Mouse (Mus musculus) lung, postnatal 0 days (tissue): ENCODE data around the gene Brk1. TPM values are rescaled to one million over a fixed set of nuclear protein-coding genes. Genes with fewer than 3 reads are reported as not detected.
A peak's percentile ranks its signal among the peaks of the same experiment; 100 is the strongest.

ENCODE experiments used
- ATAC-seq: fragments of 200-750 bp; cut with Nextera tagmentation; 2 replicates; pipeline ENCODE4 v1.8.0; 2017; ENCODE audit warnings: moderate library complexity
- DNase-seq: peaks from one replicate; pipeline ENCODE4 v3.0.0-alpha.2; 2016; ENCODE audit warnings: low spot score
- H3K27ac ChIP-seq: fragments of 300-500 bp; sonication (generic); 2 replicates; pipeline ENCODE4 v1.5.1; 2014; ENCODE audit warnings: antibody characterized with exemption, mild to moderate bottlenecking, low read length, mixed read lengths
- H3K27me3 ChIP-seq: fragments of 300-500 bp; sonication (generic); replicated peaks from 2 replicates; pipeline ENCODE4 v1.6.1; 2014; ENCODE audit warnings: low read length, mixed read lengths; ENCODE audit not compliant: insufficient read depth
- H3K36me3 ChIP-seq: fragments of 300-500 bp; sonication (generic); 2 replicates; pipeline ENCODE4 v1.6.1; 2014; ENCODE audit warnings: low read length, mixed read lengths; ENCODE audit not compliant: insufficient read depth
- H3K4me1 ChIP-seq: fragments of 300-500 bp; sonication (generic); 2 replicates; pipeline ENCODE4 v1.6.1; 2014; ENCODE audit warnings: antibody characterized with exemption, low read depth, low read length, mixed read lengths; ENCODE audit not compliant: insufficient read depth
- H3K4me2 ChIP-seq: fragments of 300-500 bp; sonication (generic); replicated peaks from 2 replicates; pipeline ENCODE4 v1.6.1; 2014; ENCODE audit warnings: low read depth, mild to moderate bottlenecking, low read length, moderate library complexity, mixed read lengths
- H3K4me3 ChIP-seq: fragments of 300-500 bp; sonication (generic); 2 replicates; pipeline ENCODE4 v1.5.1; 2014; ENCODE audit warnings: low read depth, low read length
- H3K9ac ChIP-seq: fragments of 300-500 bp; sonication (generic); replicated peaks from 2 replicates; pipeline ENCODE4 v1.6.1; 2014; ENCODE audit warnings: low read depth, mild to moderate bottlenecking
- H3K9me3 ChIP-seq: fragments of 300-500 bp; sonication (generic); 2 replicates; pipeline ENCODE4 v1.6.1; 2016; ENCODE audit warnings: low read length, mixed read lengths
- CTCF ChIP-seq: IDR thresholded peaks from 2 replicates; pipeline ENCODE4 v1.5.1; 2016; ENCODE audit warnings: antibody characterized with exemption, mild to moderate bottlenecking
- EP300 ChIP-seq: IDR thresholded peaks from 2 replicates; pipeline ENCODE4 v1.6.1; 2016; ENCODE audit warnings: antibody characterized with exemption, mild to moderate bottlenecking, control low read depth
- WGBS: fragments of 180-500 bp; shearing (Covaris S2); extraction: QIAGEN DNeasy Blood & Tissue Kit; methylation state at CpG from one replicate; pipeline ENCODE4 v1.1.7; 2014; 5-methylcytosine and 5-hydroxymethylcytosine counted together
- polyA plus RNA-seq: library from polyadenylated mRNA; unstranded; fragments of >200 nt; fragmentation: Nextera tagmentation; extraction: Ambion mirVana; gene quantifications from 2 replicates; pipeline ENCODE4 v1.2.1, GENCODE M21; 2015

The Brk1 gene
- 215 and 225 TPM in 2 replicates for polyA plus RNA-seq

DNA sequence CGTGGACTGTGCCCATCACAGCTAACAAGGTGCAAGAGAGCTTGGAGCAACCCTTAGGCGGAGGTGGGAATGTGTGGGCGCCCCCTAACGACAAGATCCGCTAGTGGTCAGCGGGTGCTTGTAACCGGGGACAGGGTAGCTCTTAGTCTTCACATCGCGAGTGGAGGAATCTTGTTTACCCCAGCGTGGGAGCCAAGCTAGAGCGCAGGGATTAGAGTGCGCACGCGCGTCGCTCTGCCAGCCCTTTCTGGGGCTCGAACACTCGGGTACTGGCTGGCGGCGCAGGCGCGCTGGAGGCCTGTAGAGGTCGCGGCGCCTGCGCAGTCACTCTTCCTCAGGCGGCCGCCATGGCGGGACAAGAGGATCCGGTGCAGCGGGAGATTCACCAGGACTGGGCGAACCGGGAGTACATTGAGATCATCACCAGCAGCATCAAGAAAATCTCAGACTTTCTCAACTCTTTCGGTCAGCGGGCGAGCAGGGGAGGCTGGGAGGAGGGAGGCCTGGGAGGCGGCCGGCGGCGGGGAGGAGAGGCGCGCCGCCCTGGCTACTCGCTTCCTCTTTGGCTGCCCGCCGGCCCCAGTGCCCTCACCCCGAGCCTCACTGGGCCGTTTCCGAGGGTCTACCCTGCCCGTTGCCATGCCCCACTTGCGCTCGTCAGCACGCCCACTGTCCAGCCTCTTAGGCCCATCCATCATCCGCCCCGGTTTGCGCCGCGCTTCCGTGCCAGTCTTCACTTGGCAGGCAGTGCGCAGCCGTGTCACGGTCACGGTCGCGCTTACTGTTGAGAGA, at the start of gene Brk1:
Brk1 (plus strand) TSS at position 341 of the 792 bp plus-strand sequence.
- WGBS: 2% methylated on average over 54 of the region's 65 CpGs
- ATAC-seq (peak; percentile 94), DNase-seq (peak; percentile 95)
- Histone ChIP-seq H3K9ac (peak within 1 kb of the TSS; percentile 83), H3K36me3 (no peaks in the 10 kb centered on the region), H3K27ac (peak within 1 kb of the TSS; percentile 83), H3K4me2 (peak within 1 kb of the TSS; percentile 66), H3K4me1 (peaks cover 7% of the 10 kb centered on the region; the same call in 1 of the 2 replicates), H3K4me3 (peak within 1 kb of the TSS; percentile 79), H3K9me3 (no peaks in the 10 kb centered on the region), H3K27me3 (no peaks in the 10 kb centered on the region)
- peak; percentile 71 for TF ChIP-seq CTCF
- TF ChIP-seq EP300: no peak

DNA sequence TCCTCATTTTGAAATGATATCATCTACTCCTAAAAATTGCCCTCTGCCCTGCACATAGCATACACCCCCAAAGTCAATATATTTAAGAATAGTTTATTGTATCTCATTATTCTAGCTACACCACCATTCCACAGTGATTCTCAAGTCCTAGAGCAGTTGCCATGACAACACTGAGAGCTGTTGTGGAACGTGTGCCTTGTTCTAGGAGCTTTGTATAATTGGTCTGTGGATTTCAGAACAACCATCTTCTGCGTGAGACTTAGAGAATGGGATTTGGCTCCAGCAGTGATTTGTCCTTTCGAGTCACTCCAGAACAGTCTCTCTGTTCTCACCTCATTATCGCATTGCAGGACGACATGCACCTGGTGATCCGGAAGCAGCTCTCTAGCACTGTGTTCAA, 44.8 kb upstream of the Brk1 start:
- ATAC-seq: no peak

DNA sequence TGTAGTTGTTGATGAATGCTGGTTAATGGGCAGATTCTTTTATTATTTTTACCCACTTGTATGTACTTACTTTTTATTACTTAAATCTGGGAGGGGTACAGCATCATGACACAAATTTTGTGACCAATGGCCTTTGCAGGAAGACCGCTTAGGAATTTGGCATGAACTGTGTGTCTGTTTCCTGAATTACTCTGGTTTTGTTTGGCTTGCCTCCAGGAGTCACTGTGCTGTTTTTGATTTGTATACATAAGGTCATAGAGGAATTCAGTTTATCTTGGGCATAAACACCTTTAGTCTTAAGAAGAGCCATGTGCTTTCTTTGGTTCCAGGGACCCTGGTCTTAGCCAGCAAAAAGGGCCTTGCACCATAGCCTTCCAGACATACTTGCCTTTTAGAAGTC, 40.0 kb upstream of the Brk1 start:
- no peaks in the 10 kb centered on the region for H3K9me3 ChIP-seq
- no peak for ATAC-seq
- H3K27ac ChIP-seq: no peak overlapping the region
- no peaks in the 10 kb centered on the region for H3K27me3 ChIP-seq
- no peaks in the 10 kb centered on the region for H3K36me3 ChIP-seq
- no peak overlapping the region for H3K4me3 ChIP-seq
- no peak overlapping the region for H3K9ac ChIP-seq
- DNase-seq: peak; percentile 11
- WGBS: 61% methylated on average over 1 of the region's 1 CpGs
- TF ChIP-seq EP300: peak; percentile 29; the same call in 1 of the 2 replicates
- no peak for TF ChIP-seq CTCF
- no peak overlapping the region for H3K4me2 ChIP-seq
- H3K4me1 ChIP-seq: no peaks in the 10 kb centered on the region

More for the DNA sequence above, 44.8 kb upstream of the Brk1 start:
- DNase-seq: no peak
- 69% methylated on average over 6 of the region's 6 CpGs for WGBS
- no peaks in the 10 kb centered on the region for H3K9me3 ChIP-seq
- H3K27ac ChIP-seq: no peak overlapping the region
- no peak overlapping the region for H3K4me2 ChIP-seq
- H3K9ac ChIP-seq: no peak overlapping the region
- TF ChIP-seq CTCF (no peak), EP300 (no peak)
- no peaks in the 10 kb centered on the region for H3K36me3 ChIP-seq
- no peaks in the 10 kb centered on the region for H3K27me3 ChIP-seq
- H3K4me1 ChIP-seq: no peaks in the 10 kb centered on the region
- no peak overlapping the region for H3K4me3 ChIP-seq

DNA sequence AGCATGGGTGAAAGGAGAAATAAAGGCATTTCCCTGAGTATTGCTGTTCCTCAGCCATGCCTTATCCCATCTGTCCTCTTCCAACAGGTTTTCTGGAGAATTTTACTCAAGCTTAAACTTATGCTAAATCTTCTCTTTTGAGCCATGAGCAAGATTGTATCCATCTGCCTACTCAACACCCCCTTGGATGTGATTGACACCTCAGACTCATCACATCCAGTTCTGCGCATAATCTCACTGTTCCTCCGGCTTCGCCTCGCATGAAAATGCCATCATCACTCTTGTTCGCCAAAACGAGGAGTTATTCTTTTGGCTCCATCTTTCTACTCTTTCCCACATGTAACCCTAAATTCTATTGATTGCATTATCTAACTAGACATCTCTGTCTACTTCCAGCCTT, 28.5 kb upstream of the Brk1 start:
- 96% methylated on average over 6 of the region's 6 CpGs for WGBS
- H3K36me3 ChIP-seq: no peaks in the 10 kb centered on the region
- H3K4me3 ChIP-seq: no peak overlapping the region
- no peak overlapping the region for H3K27ac ChIP-seq
- DNase-seq (no peak), ATAC-seq (no peak)
- H3K27me3 ChIP-seq: no peaks in the 10 kb centered on the region
- TF ChIP-seq EP300: no peak
- no peak for TF ChIP-seq CTCF
- H3K9me3 ChIP-seq: no peaks in the 10 kb centered on the region
- no peaks in the 10 kb centered on the region for H3K4me1 ChIP-seq
- H3K4me2 ChIP-seq: no peak overlapping the region
- no peak overlapping the region for H3K9ac ChIP-seq

GRCm38 (mm10) chr6:113579306-113579705, 25.3 kb upstream of the Brk1 start:
- TF ChIP-seq CTCF: no peak
- no peak for TF ChIP-seq EP300
- WGBS: 95% methylated on average over 3 of the region's 3 CpGs
- no peak overlapping the region for H3K4me2 ChIP-seq
- H3K4me1 ChIP-seq: no peaks in the 10 kb centered on the region
- no peaks in the 10 kb centered on the region for H3K36me3 ChIP-seq
- no peaks in the 10 kb centered on the region for H3K27me3 ChIP-seq
- no peak overlapping the region for H3K4me3 ChIP-seq
- ATAC-seq (no peak), DNase-seq (no peak)
- no peak overlapping the region for H3K9ac ChIP-seq
- no peak overlapping the region for H3K27ac ChIP-seq
- H3K9me3 ChIP-seq: no peaks in the 10 kb centered on the region

- Histone ChIP-seq H3K4me3 (no peak overlapping the region), H3K9ac (no peak overlapping the region), H3K36me3 (no peaks in the 10 kb centered on the region), H3K27me3 (no peaks in the 10 kb centered on the region), H3K4me1 (no peaks in the 10 kb centered on the region), H3K4me2 (no peak overlapping the region), H3K9me3 (no peaks in the 10 kb centered on the region), H3K27ac (no peak overlapping the region)
- 90% methylated on average over 4 of the region's 4 CpGs for WGBS
- no peak for ATAC-seq
- DNase-seq: no peak
- TF ChIP-seq EP300: no peak
- no peak for TF ChIP-seq CTCF
These were observed 21.5 kb upstream of the Brk1 start for GRCm38 (mm10) chr6:113583023-113583422.
